Mouse (Mus musculus): ENCODE data around the gene Cldn9.

GRCm38 (mm10) chr17:23665511-23665910, 18.3 kb downstream of the Cldn9 start:
- no peak for TF ChIP-seq CTCF (conservative IDR thresholded peaks at IDR 0.05; ENCODE audit: low read length)
- no peak for TF ChIP-seq NANOG (IDR thresholded peaks at IDR 0.05; ENCODE audit: borderline replicate concordance, low read length)

Data from E14TG2a.4 (cell line).